Mouse (Mus musculus): ENCODE measurements around the gene Rtn4r. TPM values are rescaled to one million over a fixed set of nuclear protein-coding genes. Genes with fewer than 3 reads are reported as not detected.

The Rtn4r gene
- total RNA-seq, 2 experiments from 2014 or later, result 1.6 TPM; not detected in 1

DNA sequence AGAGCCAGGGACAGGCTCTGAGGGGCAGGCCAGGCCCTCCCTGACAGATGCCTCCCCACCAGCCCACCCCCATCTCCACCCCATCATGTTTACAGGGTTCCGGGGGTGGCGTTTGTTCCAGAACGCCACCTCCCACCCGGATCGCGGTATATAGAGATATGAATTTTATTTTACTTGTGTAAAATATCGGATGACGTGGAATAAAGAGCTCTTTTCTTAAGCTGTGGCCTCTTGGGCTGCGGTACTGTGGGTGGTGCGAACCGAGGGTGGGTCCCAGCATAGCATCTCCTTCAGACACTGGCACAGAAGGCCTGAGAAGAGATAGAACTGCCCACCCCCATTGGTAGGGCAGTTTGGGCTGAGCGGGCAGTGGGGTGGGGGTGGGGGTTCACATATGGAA is 24.7 kb downstream of the Rtn4r start:
- no peak for ATAC-seq (replicated peaks; ENCODE audit: low FRiP score, poor library complexity, severe bottlenecking)

DNA sequence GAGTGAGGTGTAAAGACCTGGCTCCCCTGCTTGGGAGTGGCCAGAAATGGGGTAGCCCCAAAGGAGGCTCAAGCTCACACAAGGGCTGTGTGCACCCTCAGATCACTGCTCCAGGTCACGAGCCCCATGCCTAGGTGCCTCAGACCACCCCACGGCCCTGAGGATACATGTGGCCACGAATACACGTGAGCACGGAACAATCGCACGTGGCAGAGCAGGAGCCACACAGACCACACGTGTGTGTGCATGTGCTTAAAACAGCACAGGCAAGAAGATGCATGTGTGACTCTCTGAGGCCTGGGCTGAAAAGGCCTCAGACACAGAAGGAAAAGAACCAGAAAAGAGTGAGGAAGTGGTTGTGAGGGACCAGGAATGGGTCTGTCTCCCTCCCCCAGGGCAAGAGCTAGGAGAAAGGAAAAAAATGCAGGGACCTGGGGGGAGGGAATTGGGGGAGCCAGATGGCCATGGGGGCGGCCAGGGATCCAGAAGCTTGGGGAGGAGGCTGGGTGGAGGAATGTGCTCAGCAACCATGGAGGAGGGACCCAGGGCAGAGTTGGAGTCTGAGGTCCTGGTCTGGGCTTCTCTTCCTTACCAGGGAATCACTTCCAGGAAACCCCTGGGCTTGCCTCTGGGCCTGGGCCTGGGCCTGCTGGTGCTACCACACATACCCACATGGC is 25.5 kb downstream of the Rtn4r start:
- ATAC-seq (replicated peaks; ENCODE audit: low FRiP score, poor library complexity, severe bottlenecking), result no peak

DNA sequence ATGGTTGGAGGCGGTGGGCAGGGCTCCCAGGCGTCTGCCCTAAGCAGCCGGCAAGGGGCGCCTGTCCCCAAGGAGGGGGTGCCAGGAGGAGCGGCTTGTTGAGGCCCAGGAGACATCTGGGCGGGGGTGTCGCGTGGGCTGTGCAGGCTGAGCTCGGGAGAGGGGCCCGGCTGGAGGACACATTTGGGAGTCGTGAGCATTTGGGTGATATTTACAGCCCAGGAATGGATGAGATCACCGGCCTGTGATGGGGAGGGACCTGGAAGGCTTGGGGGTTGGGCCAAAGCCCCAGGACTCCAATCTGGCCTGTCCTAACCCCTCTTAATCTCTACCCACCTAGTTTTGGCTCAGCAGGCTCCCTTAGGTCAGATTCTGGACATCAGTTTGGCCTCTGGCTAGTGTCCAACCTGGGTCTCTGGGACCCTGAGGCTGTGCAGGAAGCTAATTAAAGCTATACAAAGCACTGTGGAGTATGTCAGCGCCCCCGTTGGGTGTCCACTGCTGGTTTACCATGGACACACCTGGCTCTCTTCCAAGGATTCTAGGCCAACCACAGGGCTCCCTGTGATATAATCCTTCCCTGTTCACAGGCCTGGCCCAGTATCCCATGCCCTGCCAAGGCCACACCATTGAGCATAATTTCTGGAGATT is 27.2 kb downstream of the Rtn4r start:
- ATAC-seq (replicated peaks; ENCODE audit: low FRiP score, poor library complexity, severe bottlenecking), result no peak

DNA sequence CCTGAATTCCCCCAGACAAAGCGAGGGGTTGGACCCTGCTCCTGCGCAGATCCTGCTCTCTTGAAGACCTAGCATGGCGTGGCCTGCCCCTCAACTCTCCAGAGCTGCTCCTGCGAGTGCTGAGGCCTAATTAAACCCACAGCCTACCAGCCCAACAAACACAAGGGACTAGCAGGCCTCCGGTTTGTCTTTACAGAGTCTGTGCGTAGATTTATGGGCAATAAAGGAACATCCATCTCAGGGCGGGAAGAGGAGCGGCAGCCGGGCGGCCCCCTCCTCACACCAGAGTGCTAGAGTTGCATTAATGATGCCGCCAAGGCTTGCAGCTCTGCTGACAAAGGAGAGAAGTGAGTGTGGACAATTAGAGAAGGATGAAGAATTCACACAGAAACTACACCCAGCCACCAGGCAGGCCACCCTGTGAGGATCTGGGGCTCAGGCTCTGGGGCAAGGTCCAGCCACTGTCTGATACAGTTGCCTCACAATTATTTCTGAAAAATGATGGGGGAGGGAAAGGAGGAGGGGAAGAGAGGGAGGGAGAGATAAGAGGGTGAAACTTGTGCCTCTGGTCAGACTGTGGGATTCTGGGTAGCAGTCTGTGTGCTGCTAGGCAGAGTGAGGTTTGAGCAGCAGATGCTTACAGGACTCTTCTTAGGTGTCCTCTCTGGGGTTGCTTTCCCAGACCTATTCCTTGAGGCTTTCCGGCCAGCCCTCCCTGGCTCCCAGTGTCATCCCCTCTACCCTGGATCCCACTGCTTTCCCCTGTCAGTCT is 29.3 kb downstream of the Rtn4r start:
- no peak for ATAC-seq (replicated peaks; ENCODE audit: low FRiP score, poor library complexity, severe bottlenecking)

DNA sequence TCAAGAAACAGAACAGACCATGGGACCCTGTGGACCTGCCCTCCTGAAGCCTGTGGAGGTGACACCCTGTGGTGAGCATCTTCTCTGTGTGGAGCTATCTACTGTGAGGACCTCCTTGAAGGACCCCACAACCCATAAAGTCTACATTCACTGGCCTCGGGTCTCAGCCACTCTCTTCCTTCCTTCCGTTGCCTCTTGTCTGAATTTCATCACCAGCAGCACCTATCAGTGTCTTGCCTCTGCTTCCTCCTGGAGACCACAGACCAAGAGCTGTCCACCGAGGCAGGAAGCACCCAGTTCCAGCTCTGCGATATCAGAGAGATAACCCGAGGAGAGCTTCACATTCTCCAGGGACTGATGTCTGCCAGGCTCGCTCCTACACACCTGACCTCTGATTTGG is 31.8 kb downstream of the Rtn4r start:
- no peak for ATAC-seq (replicated peaks; ENCODE audit: low FRiP score, poor library complexity, severe bottlenecking)

DNA sequence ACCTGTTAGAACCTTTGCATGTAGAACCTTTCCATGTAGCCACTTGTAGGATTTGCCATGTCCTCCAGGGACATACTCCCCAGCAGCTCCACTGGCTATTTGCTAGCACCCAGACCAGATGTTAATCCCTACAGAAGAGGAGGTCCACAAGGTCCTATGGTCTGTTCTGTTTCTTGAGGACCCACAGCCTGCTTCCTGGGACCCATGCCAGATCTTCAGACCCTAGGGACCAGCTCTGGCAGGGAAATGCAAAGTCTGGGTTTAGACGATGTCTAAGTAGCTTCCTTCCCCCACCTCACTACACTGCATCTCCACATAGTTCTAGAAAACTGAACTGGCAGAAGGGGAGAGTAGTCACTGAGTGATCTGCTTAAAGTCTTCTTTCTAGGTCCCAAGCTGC is 32.3 kb downstream of the Rtn4r start:
- ATAC-seq (replicated peaks; ENCODE audit: low FRiP score, poor library complexity, severe bottlenecking), result no peak

DNA sequence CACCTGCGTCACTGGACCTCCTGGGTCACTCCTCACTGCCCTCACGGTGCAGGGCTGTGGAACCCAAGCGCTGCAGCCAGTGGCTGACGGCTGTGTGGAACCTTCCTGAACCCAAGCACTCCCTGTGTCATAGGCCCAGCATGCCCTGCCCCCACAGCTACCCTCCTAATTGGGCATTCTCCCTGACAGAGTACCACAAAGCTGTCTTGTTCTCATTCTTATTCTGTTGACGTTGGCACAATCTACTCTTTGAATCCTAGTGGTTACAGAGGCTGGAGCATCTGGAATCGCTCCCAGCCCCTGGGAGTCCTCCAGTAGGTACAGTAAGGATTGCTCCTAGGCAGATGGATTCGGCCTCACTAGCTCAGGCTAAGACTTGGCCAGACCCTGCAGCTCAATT is 33.1 kb downstream of the Rtn4r start:
- no peak for ATAC-seq (replicated peaks; ENCODE audit: low FRiP score, poor library complexity, severe bottlenecking)

DNA sequence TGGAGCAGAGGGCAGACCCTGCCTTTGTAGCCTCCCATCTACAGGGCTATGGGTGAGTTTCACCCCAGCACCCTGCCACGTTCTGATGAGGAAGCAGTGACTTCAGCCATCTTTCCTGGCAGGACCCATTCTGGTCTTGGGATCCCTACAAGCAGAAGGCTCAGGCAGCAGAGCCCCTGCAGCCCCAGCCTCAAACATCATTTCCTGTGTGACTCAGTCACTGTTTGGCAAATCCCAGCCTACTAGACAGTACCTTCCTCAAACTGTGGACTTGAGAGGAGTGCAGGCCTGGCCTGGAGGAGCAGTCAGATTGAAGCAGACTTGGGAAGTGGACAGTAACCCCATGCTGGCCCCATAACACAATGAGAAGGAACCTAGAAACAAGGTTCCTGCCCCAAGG is 33.7 kb downstream of the Rtn4r start:
- no peak for ATAC-seq (replicated peaks; ENCODE audit: low FRiP score, poor library complexity, severe bottlenecking)

DNA sequence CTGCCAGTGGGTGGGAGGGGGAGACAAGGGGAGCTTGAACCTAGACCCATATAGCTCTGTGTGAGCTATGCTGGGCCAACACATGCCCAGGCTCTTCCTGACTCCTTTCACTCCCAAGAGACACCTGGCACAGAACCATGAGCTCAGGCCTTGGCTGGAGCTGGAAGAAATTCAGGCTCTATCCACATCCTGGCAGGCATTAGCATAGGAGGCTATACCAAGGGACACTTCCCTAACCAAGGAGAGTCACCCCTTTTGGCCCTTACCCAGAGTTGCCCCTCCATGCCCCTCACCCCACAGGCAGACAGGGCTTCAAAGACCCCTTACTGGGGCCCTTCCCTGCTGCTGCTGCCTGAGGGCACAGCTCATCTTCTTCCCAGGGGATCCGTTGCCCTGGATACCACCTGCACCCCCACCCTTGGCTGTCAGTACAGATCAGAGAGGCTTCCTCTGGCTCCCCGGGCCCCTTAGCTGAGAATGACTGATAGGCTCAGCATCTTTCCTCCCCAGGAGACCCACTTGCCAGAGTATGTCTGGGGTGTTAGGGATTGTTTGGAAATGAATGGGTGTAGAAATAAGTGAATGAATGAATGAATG is 37.3 kb downstream of the Rtn4r start:
- no peak for ATAC-seq (replicated peaks; ENCODE audit: low FRiP score, poor library complexity, severe bottlenecking)

DNA sequence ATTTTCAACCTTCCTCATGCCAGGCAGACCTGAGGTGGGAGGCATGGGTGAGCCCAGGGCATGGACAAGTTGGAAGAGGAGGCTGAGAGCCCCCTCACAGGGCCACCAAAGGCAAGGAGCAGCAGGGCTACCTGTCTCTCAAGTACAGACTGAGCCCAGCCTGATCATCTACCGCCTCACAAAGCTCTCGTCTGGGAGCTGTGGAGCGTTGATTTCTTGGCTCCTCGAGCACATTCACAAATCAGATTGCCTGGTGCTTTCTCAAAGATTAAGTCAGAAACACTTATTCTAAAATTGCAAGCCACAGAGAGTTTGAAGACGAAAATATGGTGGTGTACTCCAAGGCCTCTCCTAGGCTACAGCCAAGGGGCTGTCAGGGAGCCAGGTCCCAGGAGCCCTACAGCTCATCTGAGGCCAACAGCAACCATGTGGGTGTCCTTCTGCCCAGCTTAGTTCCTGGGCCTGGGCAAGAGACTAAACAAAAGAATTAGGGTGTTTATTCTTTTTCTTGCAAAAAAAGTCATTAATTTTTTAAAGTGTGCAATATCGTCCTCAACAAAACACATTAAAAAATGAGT is 39.3 kb downstream of the Rtn4r start:
- ATAC-seq (replicated peaks; ENCODE audit: low FRiP score, poor library complexity, severe bottlenecking), result no peak

DNA sequence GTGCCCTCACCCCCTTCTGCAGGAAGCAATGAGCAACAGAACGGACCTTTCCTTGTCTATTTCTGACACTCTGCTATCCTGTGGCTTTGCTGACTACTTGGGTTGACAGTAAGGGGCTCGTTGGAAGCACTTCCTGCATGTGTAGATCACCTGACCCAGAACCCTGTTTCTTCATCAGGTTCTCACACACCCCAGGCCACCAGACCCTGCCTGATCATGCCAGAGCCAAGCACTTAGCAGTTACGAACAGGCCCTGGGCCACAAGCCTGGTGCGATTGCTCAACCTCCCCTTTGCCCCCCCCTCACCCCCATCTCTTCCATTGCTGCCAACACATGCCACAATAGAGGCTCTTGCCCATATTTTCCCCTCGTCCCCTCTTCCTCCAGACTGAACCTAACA is 41.7 kb downstream of the Rtn4r start:
- ATAC-seq (replicated peaks; ENCODE audit: low FRiP score, poor library complexity, severe bottlenecking), result no peak

DNA sequence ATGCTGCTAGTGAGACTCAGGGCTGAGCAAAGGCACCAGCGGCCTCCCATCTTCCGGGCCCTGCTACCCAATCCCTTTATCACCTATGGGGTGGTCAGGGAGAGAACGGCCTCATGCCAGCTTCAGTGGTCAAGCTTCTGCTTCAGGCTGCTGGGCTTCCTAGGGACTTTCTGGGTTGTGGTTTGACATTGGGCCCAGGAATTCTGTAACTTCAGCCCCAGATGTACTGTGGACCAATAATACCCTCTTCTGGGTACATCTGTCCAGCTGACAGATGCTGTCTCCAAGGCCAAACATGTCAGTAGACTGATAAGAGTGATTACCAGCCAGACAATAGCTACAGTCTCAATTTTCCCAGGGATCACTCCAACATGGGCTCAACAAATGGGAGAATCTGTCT is 42.3 kb downstream of the Rtn4r start:
- ATAC-seq (replicated peaks; ENCODE audit: low FRiP score, poor library complexity, severe bottlenecking), result no peak

DNA sequence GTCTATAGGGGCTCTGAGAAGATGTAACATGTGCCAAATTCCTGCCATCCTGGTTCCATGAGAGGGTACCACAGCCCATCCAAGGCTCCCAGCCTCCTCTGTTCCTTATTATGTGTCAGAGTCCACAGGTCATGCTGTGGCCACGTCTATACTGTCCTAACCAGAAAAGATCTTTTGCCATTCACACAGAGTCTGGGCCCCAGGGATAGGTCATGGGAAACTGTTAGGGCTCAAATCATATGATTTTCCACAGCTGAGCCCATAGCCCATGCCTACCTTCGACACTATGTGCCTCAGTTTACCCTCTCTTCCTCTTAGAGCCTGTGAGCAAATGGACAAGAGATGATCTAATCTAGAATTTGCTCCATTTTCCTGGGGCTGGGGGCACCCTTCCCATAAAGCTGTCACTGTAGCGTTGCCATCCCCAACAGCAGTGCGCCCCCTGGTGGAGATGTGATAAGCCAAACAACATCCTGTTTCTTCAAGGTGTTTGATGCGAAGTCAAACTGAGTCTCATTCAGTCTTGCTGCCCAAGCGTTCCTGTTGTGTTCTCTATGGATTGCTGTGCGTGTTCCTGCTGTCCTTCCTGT is 44.9 kb downstream of the Rtn4r start:
- no peak for ATAC-seq (replicated peaks; ENCODE audit: low FRiP score, poor library complexity, severe bottlenecking)

DNA sequence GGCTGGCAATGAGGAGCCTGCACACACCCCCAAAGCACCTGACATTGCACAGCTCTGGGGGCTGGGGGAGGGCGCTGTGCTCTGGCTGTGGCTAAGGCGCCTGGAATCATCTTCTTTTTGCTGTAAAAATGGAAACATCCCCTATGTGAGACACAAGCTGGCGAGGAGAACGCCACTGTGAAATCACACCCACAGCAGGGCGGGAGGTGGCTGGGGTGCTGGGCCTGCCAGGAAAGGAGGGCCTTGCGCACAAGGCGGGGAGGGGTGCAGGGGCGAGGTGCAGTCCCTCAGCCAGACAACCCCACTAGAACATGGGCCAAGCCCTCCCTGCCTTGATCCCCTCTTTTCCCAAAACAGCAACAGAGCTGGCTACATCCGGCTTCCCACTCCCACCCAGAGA is 45.8 kb downstream of the Rtn4r start:
- ATAC-seq (replicated peaks; ENCODE audit: low FRiP score, poor library complexity, severe bottlenecking), result no peak

DNA sequence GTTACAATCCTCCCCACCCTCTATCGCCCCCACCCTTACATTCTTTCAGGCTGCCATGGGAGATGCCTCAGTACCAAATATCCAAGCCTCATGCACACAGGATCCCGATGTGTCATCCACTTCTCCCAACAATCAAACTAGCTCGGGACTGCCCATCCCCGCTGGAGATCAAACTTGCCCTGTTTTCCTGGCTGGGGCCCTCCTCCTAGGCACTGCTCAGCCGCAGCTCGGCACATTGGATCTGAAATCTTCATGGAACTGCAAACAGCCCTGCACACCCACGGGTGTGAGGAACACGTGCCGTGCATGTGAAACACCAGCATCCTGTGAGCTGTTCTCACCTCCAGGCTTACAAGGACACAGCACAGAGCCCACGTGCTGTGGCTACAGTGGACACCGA is 46.3 kb downstream of the Rtn4r start:
- no peak for ATAC-seq (replicated peaks; ENCODE audit: low FRiP score, poor library complexity, severe bottlenecking)

DNA sequence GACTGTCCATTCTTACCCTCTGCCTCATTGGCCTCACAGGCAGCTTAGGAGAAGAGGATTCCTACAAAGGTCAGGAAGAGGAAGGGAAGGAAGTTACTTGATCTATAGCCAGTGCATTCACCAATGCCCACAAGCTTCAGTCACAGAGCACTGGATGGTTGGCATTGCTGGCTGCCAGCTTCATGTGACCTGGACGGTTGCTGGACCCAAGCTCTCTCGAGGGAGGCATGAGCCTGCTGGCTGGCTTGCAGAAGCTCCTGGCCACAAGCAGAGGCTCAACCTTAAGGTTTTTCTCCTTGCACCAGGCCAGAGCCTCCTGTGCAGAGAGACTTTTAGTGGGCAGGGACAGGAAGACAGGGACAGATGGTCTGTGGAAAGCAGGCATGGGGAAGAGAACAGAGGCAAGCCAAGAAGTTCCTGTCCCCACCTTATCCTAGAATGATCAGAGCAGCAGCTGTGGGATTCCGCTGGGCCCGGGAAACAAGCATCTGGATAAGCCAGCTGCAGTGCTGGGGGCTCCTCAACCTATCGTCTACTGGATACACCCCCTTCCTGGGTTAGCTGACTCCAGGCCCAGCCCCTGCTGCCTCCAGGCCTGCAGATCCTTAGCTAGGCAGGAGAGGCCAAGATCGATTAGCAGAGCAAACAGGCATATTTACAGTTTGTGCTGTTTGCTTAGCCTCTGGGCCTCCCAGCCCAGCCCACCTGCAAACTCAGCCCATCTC is 48.5 kb downstream of the Rtn4r start:
- no peak for ATAC-seq (replicated peaks; ENCODE audit: low FRiP score, poor library complexity, severe bottlenecking)

DNA sequence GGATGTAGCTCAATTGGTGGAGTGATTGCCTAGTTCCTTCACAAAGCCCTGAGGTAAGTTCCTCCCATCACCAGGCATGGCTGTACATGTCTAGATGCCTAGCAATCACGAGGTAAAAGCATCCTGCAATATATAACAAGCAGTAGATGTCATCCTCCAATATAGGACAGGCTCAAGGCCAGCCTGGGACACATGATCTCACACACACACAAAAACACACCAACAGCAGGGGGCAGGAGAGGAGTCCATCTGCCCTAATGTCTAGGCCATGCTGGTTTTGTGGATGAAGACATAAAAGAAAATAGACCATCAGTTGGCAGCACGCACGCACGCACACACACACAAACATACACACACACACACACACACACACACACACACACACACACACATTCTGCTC is 49.3 kb downstream of the Rtn4r start:
- no peak for ATAC-seq (replicated peaks; ENCODE audit: low FRiP score, poor library complexity, severe bottlenecking)

DNA sequence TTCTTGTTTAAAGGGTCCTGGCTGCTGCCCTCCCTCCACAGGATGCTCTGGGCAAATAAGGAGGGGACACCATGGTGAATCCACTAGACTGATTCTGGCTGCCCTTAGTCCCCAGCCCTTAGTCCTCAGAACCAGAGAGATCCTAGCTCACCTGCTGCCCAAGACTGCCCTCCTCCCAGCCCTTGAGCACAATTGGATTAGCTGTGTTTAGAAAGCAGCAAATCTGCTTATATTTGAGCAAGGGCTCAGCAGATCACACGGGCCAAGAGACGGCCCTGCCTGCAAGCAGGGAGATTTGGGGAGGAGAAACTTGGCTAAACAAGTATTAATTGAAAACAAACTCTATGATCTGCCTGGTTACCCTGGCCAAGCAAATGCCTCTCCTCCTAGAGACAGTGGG is 52.1 kb downstream of the Rtn4r start:
- no peak for ATAC-seq (replicated peaks; ENCODE audit: low FRiP score, poor library complexity, severe bottlenecking)

DNA sequence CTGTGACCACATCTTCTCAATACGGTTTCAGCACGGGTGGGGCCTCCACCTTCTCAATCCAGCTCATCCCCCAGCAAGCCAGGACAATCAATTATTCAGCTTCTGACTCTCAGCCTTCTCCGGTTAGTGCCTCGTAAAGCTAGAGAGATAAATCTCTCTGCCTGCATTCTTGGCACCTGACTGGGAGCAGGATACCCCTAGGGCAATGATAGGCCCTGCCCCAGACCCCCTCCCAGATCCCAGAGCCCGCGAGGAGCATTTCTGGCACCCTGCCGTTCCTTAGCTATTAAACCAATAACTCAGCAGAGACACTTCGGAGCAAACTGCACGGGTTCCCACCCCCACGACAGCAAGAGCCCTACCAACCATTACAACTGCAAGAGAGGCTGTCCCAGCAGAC is 54.0 kb downstream of the Rtn4r start:
- ATAC-seq (replicated peaks; ENCODE audit: low FRiP score, poor library complexity, severe bottlenecking), result no peak

DNA sequence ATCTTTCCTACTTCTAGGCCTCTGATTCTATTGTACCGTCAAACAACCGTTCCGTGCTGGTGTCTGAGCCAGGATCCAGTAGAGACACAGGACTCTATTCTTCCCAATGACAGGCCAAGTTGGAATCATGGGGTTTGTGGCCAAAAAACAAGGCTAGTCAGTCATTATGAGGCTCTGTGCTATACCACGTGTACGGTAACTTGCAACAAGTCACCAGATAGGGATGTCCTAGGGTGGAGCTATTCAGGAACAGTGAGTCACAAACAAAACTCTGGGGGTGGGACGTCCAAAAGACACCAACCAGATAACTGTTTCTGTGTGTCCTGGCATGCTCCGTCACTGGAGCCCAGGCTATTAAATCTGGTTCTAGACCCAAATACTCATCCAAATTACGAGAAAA is 55.3 kb downstream of the Rtn4r start:
- no peak for ATAC-seq (replicated peaks; ENCODE audit: low FRiP score, poor library complexity, severe bottlenecking)
